Mouse (Mus musculus) heart, embryonic 13.5 days (tissue): ENCODE data around the gene Cntn4. TPM values are rescaled to one million over a fixed set of nuclear protein-coding genes. Genes with fewer than 3 reads are reported as not detected.

Experiments
- ATAC-seq: fragments of 200-750 bp; cut with Nextera tagmentation; 2 replicates; pipeline ENCODE4 v1.8.0; 2017; ENCODE audit warnings: moderate TSS enrichment; ENCODE audit not compliant: insufficient number of reproducible peaks, low FRiP score, low TSS enrichment; ENCODE audit errors: extremely low read depth
- H3K27ac ChIP-seq: fragments of 300-500 bp; sonication (generic); replicated peaks from 2 replicates; pipeline ENCODE4 v1.5.1; 2015; ENCODE audit warnings: moderate library complexity, mild to moderate bottlenecking, inconsistent platforms
- H3K27me3 ChIP-seq: fragments of 300-500 bp; sonication (generic); replicated peaks from 2 replicates; pipeline ENCODE4 v1.6.1; 2015; ENCODE audit warnings: mild to moderate bottlenecking, inconsistent platforms
- H3K36me3 ChIP-seq: fragments of 300-500 bp; sonication (generic); 2 replicates; pipeline ENCODE4 v1.6.1; 2015; ENCODE audit warnings: mild to moderate bottlenecking, inconsistent platforms
- H3K4me1 ChIP-seq: fragments of 300-500 bp; sonication (generic); 2 replicates; pipeline ENCODE4 v1.6.1; 2015; ENCODE audit warnings: inconsistent platforms
- H3K4me2 ChIP-seq: fragments of 300-500 bp; sonication (generic); 2 replicates; pipeline ENCODE4 v1.6.1; 2015; ENCODE audit warnings: inconsistent platforms, mild to moderate bottlenecking, moderate library complexity
- H3K4me3 ChIP-seq: fragments of 300-500 bp; sonication (generic); 2 replicates; pipeline ENCODE4 v1.5.1; 2015; ENCODE audit warnings: moderate library complexity, mild to moderate bottlenecking, inconsistent platforms
- H3K9ac ChIP-seq: fragments of 300-500 bp; sonication (generic); 2 replicates; pipeline ENCODE4 v1.6.1; 2015; ENCODE audit warnings: inconsistent platforms, mild to moderate bottlenecking, moderate library complexity
- H3K9me3 ChIP-seq: fragments of 300-500 bp; sonication (generic); 2 replicates; pipeline ENCODE4 v1.6.1; 2016; ENCODE audit warnings: inconsistent platforms
- WGBS: fragments of 180-500 bp; shearing (Covaris S2); methylation state at CpG from one replicate; pipeline ENCODE4 v1.1.7; 2015; ENCODE audit warnings: mixed read lengths; 5-methylcytosine and 5-hydroxymethylcytosine counted together
- polyA plus RNA-seq: library from polyadenylated mRNA; unstranded; fragments of >200 nt; fragmentation: Nextera tagmentation; extraction: Ambion mirVana; gene quantifications from 2 replicates; pipeline ENCODE4 v1.2.1, GENCODE M21; 2015

Cntn4 gene
- polyA plus RNA-seq, 1 experiment from 2014 or later, result 2.1 TPM

DNA sequence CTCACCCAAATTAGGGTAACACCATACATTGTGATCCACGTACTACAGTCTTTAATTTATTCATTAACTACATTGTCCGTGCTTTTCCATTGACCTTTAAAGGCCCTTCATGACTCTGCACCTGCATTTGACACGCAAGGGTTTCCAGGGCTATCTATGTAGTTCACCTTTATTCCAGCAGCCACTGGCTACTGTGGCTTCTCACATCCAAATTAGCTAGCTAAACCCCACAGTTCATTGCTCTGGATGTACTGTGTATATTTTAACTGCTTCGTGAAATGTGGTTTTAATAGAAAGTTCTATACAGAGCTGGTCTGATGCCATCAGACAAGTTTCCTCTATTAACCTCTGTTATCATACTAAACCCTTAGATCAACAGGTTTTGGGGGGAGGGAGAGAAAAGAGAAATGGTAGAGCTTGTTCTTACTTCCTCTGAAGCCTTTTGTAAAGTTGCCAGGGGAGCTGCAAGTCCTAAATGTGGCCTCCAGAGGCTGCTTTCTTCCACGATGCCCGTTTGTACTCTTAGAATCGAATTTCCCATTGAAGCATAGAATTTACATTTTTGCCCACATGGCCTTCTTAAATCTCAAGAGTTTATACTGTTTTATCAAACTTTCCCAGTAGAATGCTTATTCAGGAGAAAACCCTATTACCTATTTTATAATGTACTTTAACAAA is 1066.2 kb downstream of the Cntn4 start:
- H3K27me3 ChIP-seq, result no peaks in the 10 kb centered on the region
- H3K27ac ChIP-seq, result no peak overlapping the region
- no peaks in the 10 kb centered on the region for H3K9me3 ChIP-seq
- H3K4me1 ChIP-seq, result no peaks in the 10 kb centered on the region
- H3K4me2 ChIP-seq, result no peak overlapping the region
- H3K4me3 ChIP-seq, result no peak overlapping the region
- 69% methylated on average over 7 of the region's 7 CpGs for WGBS
- no peak for ATAC-seq
- H3K36me3 ChIP-seq, result no peaks in the 10 kb centered on the region
- H3K9ac ChIP-seq, result no peak overlapping the region

DNA sequence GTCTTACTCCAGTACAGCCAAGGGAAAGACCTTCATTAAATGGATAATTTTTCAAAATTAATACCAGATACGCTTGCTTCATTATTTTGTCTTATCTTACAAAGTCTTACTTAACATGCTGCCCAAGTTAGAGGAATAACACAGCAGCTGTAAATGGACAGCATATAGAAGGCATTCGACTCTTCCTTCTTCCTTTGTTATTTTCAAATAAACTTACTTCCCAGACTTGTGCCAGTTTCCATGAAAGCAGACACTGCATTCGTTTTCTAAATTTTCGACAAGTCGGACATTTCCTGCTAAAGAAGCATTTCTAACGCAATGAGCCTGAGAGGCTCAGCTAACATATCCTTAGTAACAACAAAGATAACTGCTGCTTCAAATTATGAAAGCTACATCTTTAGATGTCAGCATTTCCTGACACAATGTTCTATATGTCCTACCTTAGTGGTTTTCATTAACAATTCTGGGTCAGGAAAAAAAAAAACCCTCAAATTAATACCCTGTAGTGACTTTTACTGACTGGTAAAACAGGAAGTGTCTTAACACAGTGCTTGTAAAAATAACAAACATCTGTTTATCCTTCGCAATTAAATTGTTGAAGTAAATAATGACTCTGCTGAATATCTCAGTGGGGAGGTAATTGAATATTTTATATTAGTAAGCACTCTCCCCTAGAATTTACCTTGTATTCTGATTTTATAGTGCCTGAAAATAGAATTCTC is 1068.4 kb downstream of the Cntn4 start:
- ATAC-seq, result no peak
- no peaks in the 10 kb centered on the region for H3K9me3 ChIP-seq
- WGBS, result 71% methylated on average over 7 of the region's 7 CpGs
- H3K27ac ChIP-seq, result no peak overlapping the region
- H3K4me1 ChIP-seq, result no peaks in the 10 kb centered on the region
- no peaks in the 10 kb centered on the region for H3K27me3 ChIP-seq
- no peak overlapping the region for H3K4me2 ChIP-seq
- H3K9ac ChIP-seq, result no peak overlapping the region
- H3K4me3 ChIP-seq, result no peak overlapping the region
- no peaks in the 10 kb centered on the region for H3K36me3 ChIP-seq

DNA sequence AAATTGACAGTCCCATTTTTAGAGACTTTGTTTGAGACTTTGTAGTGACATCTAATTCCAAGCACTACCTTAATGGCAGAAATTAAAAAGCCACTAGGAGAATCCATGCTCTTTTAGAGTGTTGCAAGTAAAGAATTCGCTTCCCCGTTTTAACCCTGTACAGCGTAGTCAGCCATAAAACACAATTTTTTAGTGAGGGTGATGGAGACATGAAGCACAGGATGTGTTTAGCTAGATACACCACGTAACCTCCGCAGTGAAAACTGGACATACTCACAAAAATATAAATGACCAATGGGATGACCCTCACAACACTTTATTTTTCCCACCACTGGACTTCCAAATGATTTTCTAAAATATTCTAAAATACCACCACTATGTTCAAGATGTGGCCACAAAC is 1069.8 kb downstream of the Cntn4 start:
- Histone ChIP-seq H3K9ac (no peak overlapping the region), H3K36me3 (no peaks in the 10 kb centered on the region), H3K4me3 (no peak overlapping the region), H3K4me1 (no peaks in the 10 kb centered on the region), H3K4me2 (no peak overlapping the region), H3K9me3 (no peaks in the 10 kb centered on the region), H3K27me3 (no peaks in the 10 kb centered on the region), H3K27ac (no peak overlapping the region)
- no peak for ATAC-seq
- WGBS, result 80% methylated on average over 5 of the region's 5 CpGs

DNA sequence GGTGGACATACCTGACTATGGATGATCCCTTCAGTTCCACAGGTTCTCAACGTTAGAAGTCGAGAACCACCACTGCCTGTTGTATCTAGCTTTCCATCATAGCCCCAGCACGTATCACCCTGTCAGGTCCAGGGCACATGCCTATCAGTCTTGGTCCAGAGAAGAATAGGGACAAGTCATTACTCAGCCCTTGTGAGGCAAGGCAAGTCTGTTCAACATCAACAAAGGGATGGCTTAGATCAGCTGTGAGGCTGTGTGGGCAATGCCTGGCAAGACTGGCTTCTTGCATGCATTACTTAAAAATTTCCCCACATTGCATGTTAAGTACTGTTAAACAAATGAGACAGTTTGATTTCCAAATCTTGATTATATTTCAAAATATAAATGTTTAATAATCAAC is 1070.3 kb downstream of the Cntn4 start:
- no peak; the same call in 1 of the 2 replicates for ATAC-seq
- no peak overlapping the region for H3K9ac ChIP-seq
- no peaks in the 10 kb centered on the region for H3K36me3 ChIP-seq
- H3K9me3 ChIP-seq, result no peaks in the 10 kb centered on the region
- no peak overlapping the region for H3K27ac ChIP-seq
- no peaks in the 10 kb centered on the region for H3K27me3 ChIP-seq
- no peak overlapping the region for H3K4me2 ChIP-seq
- no peak overlapping the region for H3K4me3 ChIP-seq
- H3K4me1 ChIP-seq, result no peaks in the 10 kb centered on the region
- 71% methylated on average over 3 of the region's 3 CpGs for WGBS
